29 mouse cellular contexts compared by ENCODE assay signal in the genomic region with DNA sequence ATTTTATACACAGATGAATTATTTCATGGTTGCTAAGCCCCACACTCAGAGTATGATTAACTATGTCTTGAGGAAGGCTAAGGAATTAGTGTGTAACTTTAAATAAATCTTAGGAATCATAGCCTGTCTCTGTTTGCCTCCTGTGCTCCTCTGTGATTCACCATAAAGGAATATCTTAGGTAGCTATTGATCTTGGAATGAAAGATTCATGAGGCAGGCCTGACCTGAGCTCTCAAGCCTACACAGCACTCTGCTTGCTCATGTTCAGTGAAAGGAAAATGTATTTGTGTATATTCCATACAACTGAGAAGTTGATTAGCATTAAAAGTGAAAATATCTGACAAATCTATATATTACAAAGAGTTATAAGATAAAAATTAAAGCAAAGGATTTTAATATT.
DNase-seq lines count a peak whose midpoint lies in the region; ATAC-seq and TF ChIP-seq lines count a peak whose summit lies in the region.
"Had no signal": no experiment of that assay in that cellular context is flagged by ENCODE, and none has a peak within 500 bp of the region (broad histone marks: within the 10 kb centered on the region; RNA-seq: fewer than 3 reads in every experiment).

No protein-coding gene starts in this region.

- H3K4me2 ChIP-seq in midbrain, embryonic 11.5 days: no peak overlapping the region
- no peak overlapping the region for H3K4me2 ChIP-seq in midbrain, embryonic 16.5 days (ENCODE audit: low read length)
- no peak overlapping the region for H3K4me2 ChIP-seq in midbrain, embryonic 13.5 days (replicated peaks)
- H3K4me2 ChIP-seq in midbrain, embryonic 15.5 days: no peak overlapping the region
- H3K4me2 ChIP-seq in neural tube, embryonic 12.5 days (replicated peaks): no peak overlapping the region
- H3K4me2 ChIP-seq: embryonic facial prominence, embryonic 13.5 days; embryonic facial prominence, embryonic 15.5 days; forebrain, embryonic 12.5 days had no signal

- no peak for DNase-seq in midbrain, embryonic 11.5 days (ENCODE audit: low spot score, missing footprints)
- DNase-seq in neural tube, embryonic 10.5 days (ENCODE audit: extremely low spot score, low spot score): no peak
- DNase-seq in thymus, adult 2 months: no peak
- DNase-seq: adrenal gland, adult 8-10 months; adrenal gland, postnatal 14 days; adrenal gland, postnatal 36 days; B cell, adult 2 months; cerebellum, adult 11 months; cerebellum, adult 18-20 months; cerebellum, adult 8-10 months; cerebellum, adult 9-11 months; cerebellum, postnatal 14 days; cerebellum, postnatal 36 days; embryo, embryonic 11 days had no signal

- H3K4me3 ChIP-seq in midbrain, embryonic 11.5 days (ENCODE audit: low read depth, low read length): no peak overlapping the region
- H3K4me3 ChIP-seq in midbrain, embryonic 16.5 days (ENCODE audit: low read depth, low read length): no peak overlapping the region
- H3K4me3 ChIP-seq in midbrain, embryonic 13.5 days (replicated peaks): no peak overlapping the region
- no peak overlapping the region for H3K4me3 ChIP-seq in midbrain, embryonic 15.5 days
- no peak overlapping the region for H3K4me3 ChIP-seq in neural tube, embryonic 12.5 days
- H3K4me3 ChIP-seq in thymus, adult 2 months (ENCODE audit: control insufficient read depth, insufficient read depth, low read length): no peak overlapping the region
- H3K4me3 ChIP-seq: embryonic facial prominence, embryonic 13.5 days; embryonic facial prominence, embryonic 15.5 days; erythroblast, embryonic 14.5 days; forebrain, embryonic 10.5 days; forebrain, embryonic 12.5 days had no signal

- no peaks in the 10 kb centered on the region for H3K4me1 ChIP-seq in midbrain, embryonic 11.5 days (ENCODE audit: control insufficient read depth, insufficient read depth, low read length)
- no peaks in the 10 kb centered on the region for H3K4me1 ChIP-seq in midbrain, embryonic 16.5 days (ENCODE audit: control insufficient read depth, insufficient read depth, low read length)
- no peaks in the 10 kb centered on the region for H3K4me1 ChIP-seq in midbrain, embryonic 13.5 days (replicated peaks)
- H3K4me1 ChIP-seq in midbrain, embryonic 15.5 days: no peaks in the 10 kb centered on the region
- no peaks in the 10 kb centered on the region for H3K4me1 ChIP-seq in neural tube, embryonic 12.5 days
- H3K4me1 ChIP-seq in thymus, adult 2 months (replicated peaks; ENCODE audit: control insufficient read depth, insufficient read depth, low read length): no peaks in the 10 kb centered on the region
- H3K4me1 ChIP-seq: embryonic facial prominence, embryonic 13.5 days; embryonic facial prominence, embryonic 15.5 days; forebrain, embryonic 10.5 days; forebrain, embryonic 12.5 days had no signal

- TF ChIP-seq CTCF in thymus, adult 2 months (IDR thresholded peaks at IDR 0.05; ENCODE audit: borderline replicate concordance, control insufficient read depth, extremely low read depth, insufficient read depth, low read length, poor library complexity): no peak

- H3K27me3 ChIP-seq in midbrain, embryonic 11.5 days (ENCODE audit: control insufficient read depth, insufficient read depth, low read length): no peaks in the 10 kb centered on the region
- H3K27me3 ChIP-seq in midbrain, embryonic 16.5 days (ENCODE audit: control insufficient read depth, insufficient read depth, low read depth, low read length): no peaks in the 10 kb centered on the region
- H3K27me3 ChIP-seq in midbrain, embryonic 13.5 days: no peaks in the 10 kb centered on the region
- no peaks in the 10 kb centered on the region for H3K27me3 ChIP-seq in midbrain, embryonic 15.5 days (replicated peaks)
- H3K27me3 ChIP-seq in neural tube, embryonic 12.5 days (replicated peaks): no peaks in the 10 kb centered on the region
- no peaks in the 10 kb centered on the region for H3K27me3 ChIP-seq in thymus, adult 2 months (ENCODE audit: control insufficient read depth, insufficient read depth, low read length)
- H3K27me3 ChIP-seq: CH12.LX; embryonic facial prominence, embryonic 13.5 days; embryonic facial prominence, embryonic 15.5 days; forebrain, embryonic 12.5 days; Patski had no signal

- peak; percentile 80; the same call in 1 of the 2 replicates for ATAC-seq in midbrain, embryonic 11.5 days (ENCODE audit: low FRiP score)
- ATAC-seq in midbrain, embryonic 16.5 days: no peak
- peak; percentile 65; the same call in 1 of the 2 replicates for ATAC-seq in midbrain, embryonic 13.5 days
- no peak for ATAC-seq in midbrain, embryonic 15.5 days (replicated peaks)
- 0 out of 2 replicates have a peak, but pooled peaks have one; percentile 9 for ATAC-seq in neural tube, embryonic 12.5 days (ENCODE audit: low FRiP score, low read depth)
- ATAC-seq: activated CD4-positive, CD25-positive, alpha-beta regulatory T cell, adult 4 months; CD4-positive, CD25-positive, alpha-beta regulatory T cell, adult 4 months; forebrain, embryonic 14.5 days; Patski had no signal

- TF ChIP-seq POLR2A in thymus, adult 2 months (IDR thresholded peaks at IDR 0.05; ENCODE audit: control insufficient read depth, extremely low read depth, insufficient read depth, low read length, poor library complexity): no peak

- H3K9ac ChIP-seq in midbrain, embryonic 11.5 days (ENCODE audit: low read length): no peak overlapping the region
- H3K9ac ChIP-seq in midbrain, embryonic 16.5 days (ENCODE audit: low read depth, low read length): no peak overlapping the region
- H3K9ac ChIP-seq in midbrain, embryonic 13.5 days (replicated peaks): no peak overlapping the region
- H3K9ac ChIP-seq in midbrain, embryonic 15.5 days: no peak overlapping the region
- no peak overlapping the region for H3K9ac ChIP-seq in neural tube, embryonic 12.5 days
- H3K9ac ChIP-seq: embryonic facial prominence, embryonic 13.5 days; embryonic facial prominence, embryonic 15.5 days; forebrain, embryonic 12.5 days had no signal

- H3K9me3 ChIP-seq in midbrain, embryonic 11.5 days (ENCODE audit: control insufficient read depth, low read length): no peaks in the 10 kb centered on the region
- H3K9me3 ChIP-seq in midbrain, embryonic 16.5 days (replicated peaks; ENCODE audit: control insufficient read depth, low read length, poor library complexity, severe bottlenecking): no peaks in the 10 kb centered on the region
- H3K9me3 ChIP-seq in midbrain, embryonic 13.5 days: no peaks in the 10 kb centered on the region
- no peaks in the 10 kb centered on the region for H3K9me3 ChIP-seq in midbrain, embryonic 15.5 days
- no peaks in the 10 kb centered on the region for H3K9me3 ChIP-seq in neural tube, embryonic 12.5 days
- H3K9me3 ChIP-seq: embryonic facial prominence, embryonic 13.5 days; embryonic facial prominence, embryonic 15.5 days; forebrain, embryonic 10.5 days; forebrain, embryonic 12.5 days; G1E had no signal

- H3K27ac ChIP-seq in midbrain, embryonic 11.5 days (ENCODE audit: low read depth, low read length): no peak overlapping the region
- H3K27ac ChIP-seq in midbrain, embryonic 16.5 days (ENCODE audit: low read length): no peak overlapping the region
- no peak overlapping the region for H3K27ac ChIP-seq in midbrain, embryonic 13.5 days
- no peak overlapping the region for H3K27ac ChIP-seq in midbrain, embryonic 15.5 days
- no peak overlapping the region for H3K27ac ChIP-seq in neural tube, embryonic 12.5 days
- H3K27ac ChIP-seq in thymus, adult 2 months (ENCODE audit: control insufficient read depth, insufficient read depth, low read length): no peak overlapping the region
- H3K27ac ChIP-seq: embryonic facial prominence, embryonic 13.5 days; embryonic facial prominence, embryonic 15.5 days; forebrain, embryonic 10.5 days; forebrain, embryonic 12.5 days had no signal

- H3K36me3 ChIP-seq in midbrain, embryonic 11.5 days (ENCODE audit: control insufficient read depth, insufficient read depth, low read length): no peaks in the 10 kb centered on the region
- H3K36me3 ChIP-seq in midbrain, embryonic 16.5 days (ENCODE audit: control insufficient read depth, insufficient read depth, low read length): no peaks in the 10 kb centered on the region
- H3K36me3 ChIP-seq in midbrain, embryonic 13.5 days: no peaks in the 10 kb centered on the region
- H3K36me3 ChIP-seq in midbrain, embryonic 15.5 days (replicated peaks): no peaks in the 10 kb centered on the region
- no peaks in the 10 kb centered on the region for H3K36me3 ChIP-seq in neural tube, embryonic 12.5 days
- H3K36me3 ChIP-seq in thymus, adult 2 months (ENCODE audit: control insufficient read depth, insufficient read depth, low read length): no peaks in the 10 kb centered on the region
- H3K36me3 ChIP-seq: embryonic facial prominence, embryonic 13.5 days; embryonic facial prominence, embryonic 15.5 days; forebrain, embryonic 10.5 days; forebrain, embryonic 12.5 days; G1E had no signal

Comparison
In these comparisons a context has a peak if more than half of its experiments do, and no peak if none do; other contexts are left out.
1. ATAC-seq: peak in midbrain, embryonic 11.5 days (single experiment), midbrain, embryonic 13.5 days (single experiment) and neural tube, embryonic 12.5 days (single experiment); none in midbrain, embryonic 16.5 days (single experiment) and midbrain, embryonic 15.5 days (single experiment).